Mouse (Mus musculus): ENCODE results near the gene Krt26. TPM values are rescaled to one million over a fixed set of nuclear protein-coding genes. Genes with fewer than 3 reads are reported as not detected.
A peak's percentile ranks its signal among the peaks of the same experiment; 100 is the strongest.

Krt26 gene
- not detected in 2 replicates for polyA plus RNA-seq (2014; fragmentation: Nextera tagmentation; extraction: Ambion mirVana)

DNA sequence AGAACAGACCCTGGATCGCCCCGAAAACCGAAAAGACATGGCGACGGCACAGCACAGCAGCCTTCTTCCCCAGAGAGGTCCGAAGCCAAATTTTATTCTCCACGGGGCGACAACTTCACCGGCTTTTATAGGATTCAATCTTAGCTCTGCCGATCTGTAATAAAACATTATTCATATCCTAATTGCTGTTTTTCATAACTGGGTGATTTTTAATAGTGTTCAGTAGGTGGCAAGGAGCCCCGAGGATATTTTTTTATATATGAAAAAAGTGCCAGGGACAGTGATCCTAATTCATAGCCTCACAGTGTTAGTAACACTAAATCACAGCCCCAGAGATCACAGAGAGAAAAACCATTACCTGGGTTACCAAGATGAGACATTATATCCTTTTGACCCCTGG is at the start of gene Krt26:
Gene Krt26, minus strand, starts transcription at position 101 of the 400 bp plus-strand sequence.
- no peak for ATAC-seq (ENCODE audit: insufficient number of reproducible peaks, insufficient read depth, low FRiP score, low read depth)
- H3K4me2 ChIP-seq (ENCODE audit: low read length), result no peak within 1 kb of the TSS
- H3K27ac ChIP-seq (replicated peaks in 1 of 2; ENCODE audit: control insufficient read depth in 1 of 2, insufficient read depth in 1 of 2, low read depth in 2 of 2, low read length in 2 of 2), result no peak within 1 kb of the TSS
- no peaks in the 10 kb centered on the region for H3K27me3 ChIP-seq (ENCODE audit: control insufficient read depth, insufficient read depth, low read length)
- no peaks in the 10 kb centered on the region for H3K4me1 ChIP-seq (ENCODE audit: control insufficient read depth in 2 of 2, insufficient read depth in 2 of 2, low read length in 2 of 2)
- H3K4me3 ChIP-seq (ENCODE audit: control insufficient read depth in 1 of 2, insufficient read depth in 1 of 2, low read depth in 1 of 2, low read length in 2 of 2), result no peak within 1 kb of the TSS
- no peak within 1 kb of the TSS for H3K9ac ChIP-seq (ENCODE audit: low read length)
- no peaks in the 10 kb centered on the region for H3K9me3 ChIP-seq (ENCODE audit: control insufficient read depth, low read length)
- H3K36me3 ChIP-seq (ENCODE audit: control insufficient read depth, insufficient read depth, low read length), result no peaks in the 10 kb centered on the region
- WGBS, result 88% methylated on average over 11 of the region's 11 CpGs

DNA sequence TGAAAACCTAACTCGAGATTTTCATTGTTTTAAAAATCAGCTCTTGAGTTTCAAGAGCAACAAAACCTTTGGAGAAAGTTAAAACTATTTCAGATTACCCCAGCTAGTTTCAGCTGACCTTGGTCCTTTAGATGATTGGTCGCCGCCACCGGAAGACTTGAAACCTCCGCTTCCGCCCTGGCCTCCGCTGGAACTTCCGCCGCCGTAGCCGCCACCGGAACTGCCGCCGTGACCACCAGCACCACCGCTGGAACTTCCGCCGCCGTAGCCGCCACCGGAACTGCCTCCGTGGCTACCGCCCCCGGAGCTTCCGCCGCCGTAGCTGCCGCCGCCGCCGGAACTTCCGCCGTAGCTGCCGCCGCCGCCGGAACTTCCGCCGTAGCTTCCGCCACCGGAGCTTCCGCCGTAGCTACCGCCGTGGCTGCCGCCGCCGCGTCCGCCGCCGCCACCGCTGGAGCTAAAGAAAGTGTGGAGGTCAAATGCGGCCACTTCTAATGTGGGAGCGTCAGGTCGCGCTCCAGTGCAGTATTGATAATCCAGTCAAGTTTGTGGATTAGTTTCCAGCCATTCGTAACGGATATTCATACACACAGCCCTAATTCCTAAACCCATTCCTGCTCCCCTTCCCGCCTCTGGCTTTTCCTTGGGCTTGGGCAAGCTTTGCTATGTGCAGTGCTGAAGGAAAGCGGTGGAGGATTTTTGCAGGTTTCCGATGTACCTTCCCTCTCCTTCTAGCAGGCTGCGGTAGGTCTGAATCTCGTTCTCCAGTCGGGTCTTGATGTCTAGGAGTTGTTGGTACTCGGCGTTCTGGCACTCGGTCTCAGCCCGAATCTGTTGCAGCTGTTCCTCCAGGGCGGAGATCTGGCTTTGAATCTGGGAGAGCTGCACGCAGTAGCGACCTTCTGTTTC is 48.3 kb upstream of the Krt26 start:
- peak; percentile 64 for ATAC-seq (ENCODE audit: insufficient number of reproducible peaks, insufficient read depth, low FRiP score, low read depth)
- Histone ChIP-seq H3K9ac (ENCODE audit: low read length) (peak overlapping the region; percentile 75), H3K4me1 (ENCODE audit: control insufficient read depth in 2 of 2, insufficient read depth in 2 of 2, low read length in 2 of 2) (no peaks in the 10 kb centered on the region), H3K27ac (replicated peaks in 1 of 2; ENCODE audit: control insufficient read depth in 1 of 2, insufficient read depth in 1 of 2, low read depth in 2 of 2, low read length in 2 of 2) (peak overlapping the region; percentile 97), H3K36me3 (ENCODE audit: control insufficient read depth, insufficient read depth, low read length) (no peaks in the 10 kb centered on the region), H3K4me2 (ENCODE audit: low read length) (peak overlapping the region; percentile 66), H3K27me3 (ENCODE audit: control insufficient read depth, insufficient read depth, low read length) (peaks cover 22% of the 10 kb centered on the region), H3K4me3 (ENCODE audit: control insufficient read depth in 1 of 2, insufficient read depth in 1 of 2, low read depth in 1 of 2, low read length in 2 of 2) (peak overlapping the region; percentile 64 to 75), H3K9me3 (ENCODE audit: control insufficient read depth, low read length) (no peaks in the 10 kb centered on the region)
- 2% methylated on average over 71 of the region's 71 CpGs for WGBS

DNA sequence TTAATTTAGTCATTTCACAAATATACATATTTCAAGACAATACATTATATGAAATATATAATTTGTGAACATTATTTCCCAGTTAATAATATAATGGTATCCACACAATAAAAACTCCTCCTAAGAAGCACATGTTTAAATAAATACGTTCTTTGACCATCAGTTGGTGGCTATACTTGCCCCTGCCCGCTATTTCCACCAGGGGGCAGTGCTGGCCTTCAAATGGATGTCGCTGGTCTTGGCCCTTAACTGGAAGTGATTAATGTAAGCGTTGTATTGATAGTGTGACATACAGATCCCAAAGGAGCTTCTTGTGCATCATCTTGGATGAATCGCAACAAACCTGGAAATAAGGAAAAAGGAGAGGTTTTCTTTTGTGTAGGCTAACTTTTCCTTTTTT is 41.8 kb upstream of the Krt26 start:
- Histone ChIP-seq H3K4me2 (ENCODE audit: low read length) (no peak overlapping the region), H3K9ac (ENCODE audit: low read length) (no peak overlapping the region), H3K27me3 (ENCODE audit: control insufficient read depth, insufficient read depth, low read length) (peaks cover 26% of the 10 kb centered on the region), H3K9me3 (ENCODE audit: control insufficient read depth, low read length) (no peaks in the 10 kb centered on the region), H3K4me1 (ENCODE audit: control insufficient read depth in 2 of 2, insufficient read depth in 2 of 2, low read length in 2 of 2) (no peaks in the 10 kb centered on the region), H3K36me3 (ENCODE audit: control insufficient read depth, insufficient read depth, low read length) (no peaks in the 10 kb centered on the region), H3K4me3 (ENCODE audit: control insufficient read depth in 1 of 2, insufficient read depth in 1 of 2, low read depth in 1 of 2, low read length in 2 of 2) (no peak overlapping the region), H3K27ac (replicated peaks in 1 of 2; ENCODE audit: control insufficient read depth in 1 of 2, insufficient read depth in 1 of 2, low read depth in 2 of 2, low read length in 2 of 2) (no peak overlapping the region)
- WGBS, result 23% methylated on average over 5 of the region's 5 CpGs
- ATAC-seq (ENCODE audit: insufficient number of reproducible peaks, insufficient read depth, low FRiP score, low read depth), result no peak

DNA sequence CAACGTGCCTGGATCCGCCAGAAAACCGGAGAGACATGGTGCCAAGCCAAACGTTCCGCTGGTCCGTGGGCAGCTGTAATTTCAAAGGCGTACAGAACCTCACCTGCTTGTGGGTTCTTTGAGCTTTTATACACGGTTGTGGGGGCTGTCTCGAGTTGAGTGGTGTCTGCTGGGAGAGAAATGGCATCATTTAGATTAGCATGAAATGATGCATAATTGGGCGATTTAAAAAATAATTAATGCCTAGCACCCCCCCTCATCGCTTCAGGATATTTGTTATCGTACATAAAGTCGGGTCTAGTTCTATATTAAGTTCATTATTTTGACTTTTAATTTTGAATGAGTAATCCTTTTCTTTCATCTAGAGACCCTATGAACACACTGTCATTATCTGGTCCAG is 37.0 kb upstream of the Krt26 start, which contains the start of gene Krt28:
Gene Krt28, minus strand, starts transcription at position 101 of the 400 bp plus-strand sequence.
- H3K27ac ChIP-seq (replicated peaks in 1 of 2; ENCODE audit: control insufficient read depth in 1 of 2, insufficient read depth in 1 of 2, low read depth in 2 of 2, low read length in 2 of 2), result no peak within 1 kb of the TSS
- WGBS, result 80% methylated on average over 13 of the region's 13 CpGs
- H3K9ac ChIP-seq (ENCODE audit: low read length), result no peak within 1 kb of the TSS
- no peak for ATAC-seq (ENCODE audit: insufficient number of reproducible peaks, insufficient read depth, low FRiP score, low read depth)
- H3K4me3 ChIP-seq (ENCODE audit: control insufficient read depth in 1 of 2, insufficient read depth in 1 of 2, low read depth in 1 of 2, low read length in 2 of 2), result no peak within 1 kb of the TSS
- peaks cover 4% of the 10 kb centered on the region; the same call in 1 of the 2 replicates for H3K27me3 ChIP-seq (ENCODE audit: control insufficient read depth, insufficient read depth, low read length)
- H3K4me2 ChIP-seq (ENCODE audit: low read length), result no peak within 1 kb of the TSS
- no peaks in the 10 kb centered on the region for H3K9me3 ChIP-seq (ENCODE audit: control insufficient read depth, low read length)
- no peaks in the 10 kb centered on the region for H3K36me3 ChIP-seq (ENCODE audit: control insufficient read depth, insufficient read depth, low read length)
- H3K4me1 ChIP-seq (ENCODE audit: control insufficient read depth in 2 of 2, insufficient read depth in 2 of 2, low read length in 2 of 2), result no peaks in the 10 kb centered on the region

DNA sequence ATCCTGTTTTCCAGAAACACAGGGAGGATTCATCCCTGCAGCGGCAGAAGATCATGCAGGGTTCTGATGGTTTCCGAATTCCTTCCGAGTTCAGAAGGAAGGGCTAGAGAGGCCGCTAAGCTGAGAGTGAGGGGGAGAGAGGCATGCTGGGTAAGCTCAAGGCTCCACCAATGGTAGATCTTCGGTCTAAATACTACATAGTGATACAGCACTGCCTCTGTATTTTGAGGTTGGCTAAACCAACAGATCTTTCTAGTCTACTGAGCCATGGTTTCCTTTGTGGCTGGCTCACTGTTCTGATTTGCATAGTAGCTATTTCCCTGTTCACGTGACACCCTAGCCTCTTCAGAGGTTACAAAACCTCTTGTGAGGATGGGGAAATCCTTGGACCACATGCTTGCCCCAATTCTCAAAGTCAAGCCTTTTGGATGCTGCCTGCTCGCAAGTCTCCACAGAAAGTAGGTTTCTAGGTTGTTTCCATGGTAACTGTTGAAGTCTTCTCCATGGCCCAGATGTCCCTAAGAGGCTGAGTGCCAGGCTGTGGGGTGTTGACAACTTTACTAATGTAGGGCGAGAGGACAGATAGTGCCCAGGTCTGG is 32.2 kb upstream of the Krt26 start:
- WGBS, result 79% methylated on average over 8 of the region's 8 CpGs
- H3K27me3 ChIP-seq (ENCODE audit: control insufficient read depth, insufficient read depth, low read length), result peaks cover 4% of the 10 kb centered on the region; the same call in 1 of the 2 replicates
- no peaks in the 10 kb centered on the region for H3K9me3 ChIP-seq (ENCODE audit: control insufficient read depth, low read length)
- no peaks in the 10 kb centered on the region for H3K36me3 ChIP-seq (ENCODE audit: control insufficient read depth, insufficient read depth, low read length)
- H3K4me2 ChIP-seq (ENCODE audit: low read length), result no peak overlapping the region
- H3K4me3 ChIP-seq (ENCODE audit: control insufficient read depth in 1 of 2, insufficient read depth in 1 of 2, low read depth in 1 of 2, low read length in 2 of 2), result no peak overlapping the region
- no peak for ATAC-seq (ENCODE audit: insufficient number of reproducible peaks, insufficient read depth, low FRiP score, low read depth)
- no peak overlapping the region for H3K9ac ChIP-seq (ENCODE audit: low read length)
- H3K4me1 ChIP-seq (ENCODE audit: control insufficient read depth in 2 of 2, insufficient read depth in 2 of 2, low read length in 2 of 2), result no peaks in the 10 kb centered on the region
- H3K27ac ChIP-seq (replicated peaks in 1 of 2; ENCODE audit: control insufficient read depth in 1 of 2, insufficient read depth in 1 of 2, low read depth in 2 of 2, low read length in 2 of 2), result no peak overlapping the region

DNA sequence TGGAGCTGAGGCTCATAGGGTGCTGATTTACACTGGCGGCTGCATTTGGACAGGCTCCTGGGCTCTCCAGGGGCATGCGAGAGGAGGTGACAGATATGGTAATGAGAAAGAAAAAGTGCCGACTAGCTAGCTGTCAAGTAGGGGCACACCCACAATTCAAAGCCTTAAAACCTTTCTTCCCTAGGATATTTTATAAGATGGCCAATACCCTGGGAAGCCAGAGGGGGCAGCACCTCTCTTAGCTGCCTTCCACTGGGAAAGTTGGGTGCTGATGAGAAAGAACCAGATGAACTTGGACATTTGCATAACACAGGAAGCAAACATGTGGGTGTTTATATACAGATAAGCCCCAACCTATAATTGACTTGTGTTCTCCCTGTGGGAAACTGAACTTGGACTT is 31.5 kb upstream of the Krt26 start:
- Histone ChIP-seq H3K36me3 (ENCODE audit: control insufficient read depth, insufficient read depth, low read length) (no peaks in the 10 kb centered on the region), H3K4me1 (ENCODE audit: control insufficient read depth in 2 of 2, insufficient read depth in 2 of 2, low read length in 2 of 2) (no peaks in the 10 kb centered on the region), H3K27me3 (ENCODE audit: control insufficient read depth, insufficient read depth, low read length) (peaks cover 4% of the 10 kb centered on the region; the same call in 1 of the 2 replicates), H3K4me3 (ENCODE audit: control insufficient read depth in 1 of 2, insufficient read depth in 1 of 2, low read depth in 1 of 2, low read length in 2 of 2) (no peak overlapping the region), H3K4me2 (ENCODE audit: low read length) (no peak overlapping the region), H3K9me3 (ENCODE audit: control insufficient read depth, low read length) (no peaks in the 10 kb centered on the region), H3K27ac (replicated peaks in 1 of 2; ENCODE audit: control insufficient read depth in 1 of 2, insufficient read depth in 1 of 2, low read depth in 2 of 2, low read length in 2 of 2) (no peak overlapping the region), H3K9ac (ENCODE audit: low read length) (no peak overlapping the region)
- WGBS, result 5% methylated on average over 3 of the region's 3 CpGs
- no peak for ATAC-seq (ENCODE audit: insufficient number of reproducible peaks, insufficient read depth, low FRiP score, low read depth)

DNA sequence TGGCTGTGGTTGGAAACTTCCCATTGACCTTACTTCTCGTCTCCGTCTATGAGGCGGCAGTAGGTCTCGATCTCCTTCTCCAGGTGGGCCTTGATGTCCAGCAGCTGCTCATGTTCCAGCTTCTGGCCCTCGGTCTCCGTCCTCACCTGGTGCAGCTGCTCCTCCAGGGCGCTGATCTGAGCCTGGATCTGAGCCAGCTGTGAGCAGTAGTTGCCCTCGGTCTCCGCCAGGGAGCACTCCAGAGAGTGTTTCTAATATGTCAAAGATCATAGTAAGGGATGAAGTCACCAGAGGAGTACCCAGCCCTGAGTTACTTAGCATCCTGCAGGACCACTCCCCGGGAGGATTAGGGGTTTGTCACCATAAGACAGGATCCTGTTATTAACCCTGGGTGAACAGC is 29.0 kb upstream of the Krt26 start:
- Histone ChIP-seq H3K4me3 (ENCODE audit: control insufficient read depth in 1 of 2, insufficient read depth in 1 of 2, low read depth in 1 of 2, low read length in 2 of 2) (no peak overlapping the region), H3K4me1 (ENCODE audit: control insufficient read depth in 2 of 2, insufficient read depth in 2 of 2, low read length in 2 of 2) (no peaks in the 10 kb centered on the region), H3K27me3 (ENCODE audit: control insufficient read depth, insufficient read depth, low read length) (peaks cover 4% of the 10 kb centered on the region; the same call in 1 of the 2 replicates), H3K9ac (ENCODE audit: low read length) (no peak overlapping the region), H3K4me2 (ENCODE audit: low read length) (no peak overlapping the region), H3K36me3 (ENCODE audit: control insufficient read depth, insufficient read depth, low read length) (no peaks in the 10 kb centered on the region), H3K9me3 (ENCODE audit: control insufficient read depth, low read length) (no peaks in the 10 kb centered on the region), H3K27ac (replicated peaks in 1 of 2; ENCODE audit: control insufficient read depth in 1 of 2, insufficient read depth in 1 of 2, low read depth in 2 of 2, low read length in 2 of 2) (no peak overlapping the region)
- 43% methylated on average over 10 of the region's 10 CpGs for WGBS
- ATAC-seq (ENCODE audit: insufficient number of reproducible peaks, insufficient read depth, low FRiP score, low read depth), result no peak

Measured in heart, embryonic 14.5 days (tissue).